In genomic region chr2:31874290-31874855, GRCm38 (mm10) we compare ENCODE assay signal across 28 mouse cellular contexts. TPM values are rescaled to one million over a fixed set of nuclear protein-coding genes. Genes with fewer than 3 reads are reported as not detected.
DNase-seq lines count a peak whose midpoint lies in the region; ATAC-seq and TF ChIP-seq lines count a peak whose summit lies in the region.
"Had no signal": no experiment of that assay in that cellular context is flagged by ENCODE, and none has a peak within 500 bp of the region (broad histone marks: within the 10 kb centered on the region; RNA-seq: fewer than 3 reads in every experiment).

No protein-coding gene starts in this region.

- TF ChIP-seq CTCF in stomach, postnatal 0 days (IDR thresholded peaks at IDR 0.05; ENCODE audit: low read depth): no peak

- 67% methylated on average over 26 of the region's 26 CpGs for WGBS in embryonic facial prominence, embryonic 11.5 days
- WGBS in embryonic facial prominence, embryonic 10.5 days: 78% methylated on average over 26 of the region's 26 CpGs
- WGBS in neural tube, embryonic 11.5 days: 66% methylated on average over 26 of the region's 26 CpGs
- 31% methylated on average over 26 of the region's 26 CpGs for WGBS in midbrain, embryonic 14.5 days
- WGBS in stomach, postnatal 0 days: 73% methylated on average over 26 of the region's 26 CpGs

- no peak for TF ChIP-seq EP300 in stomach, postnatal 0 days (optimal IDR thresholded peaks at IDR 0.05)

- H3K4me1 ChIP-seq in embryonic facial prominence, embryonic 11.5 days (ENCODE audit: control insufficient read depth, insufficient read depth, low read length): no peaks in the 10 kb centered on the region
- H3K4me1 ChIP-seq in embryonic facial prominence, embryonic 10.5 days: peaks cover 13% of the 10 kb centered on the region; the same call in 1 of the 2 replicates
- H3K4me1 ChIP-seq in neural tube, embryonic 11.5 days (ENCODE audit: control insufficient read depth, insufficient read depth, low read length): 0 out of 2 replicates have a peak, but pooled peaks cover 3% of the 10 kb centered on the region
- peaks cover 17% of the 10 kb centered on the region for H3K4me1 ChIP-seq in midbrain, embryonic 14.5 days (ENCODE audit: control insufficient read depth, insufficient read depth, low read length)
- no peaks in the 10 kb centered on the region for H3K4me1 ChIP-seq in stomach, postnatal 0 days (replicated peaks; ENCODE audit: control insufficient read depth, insufficient read depth)
- H3K4me1 ChIP-seq: limb, embryonic 12.5 days had no signal

- DNase-seq in embryonic facial prominence, embryonic 11.5 days (ENCODE audit: low spot score): peak; percentile 12
- no peak for DNase-seq in embryonic facial prominence, embryonic 10.5 days (ENCODE audit: low spot score)
- DNase-seq in neural tube, embryonic 11.5 days (ENCODE audit: low spot score): peak; percentile 26
- no peak for DNase-seq in neural tube, embryonic 10.5 days (ENCODE audit: extremely low spot score, low spot score)
- peak; percentile 73 for DNase-seq in midbrain, embryonic 14.5 days
- DNase-seq in stomach, postnatal 0 days (ENCODE audit: low spot score): no peak
- no peak for DNase-seq in frontal cortex, postnatal 25 days (ENCODE audit: low spot score in 2 of 2)
- DNase-seq in spleen, adult 12 weeks (ENCODE audit: low spot score): no peak
- DNase-seq: adrenal gland, postnatal 14 days; cerebellum, adult 8-10 months; cerebellum, postnatal 36 days; embryo, embryonic 11 days; gastrocnemius, postnatal 25 days; heart, adult 2 months; kidney, adult 18-20 months; kidney, postnatal 14 days; layer of hippocampus, postnatal 36 days; liver, postnatal 0 days; lung, postnatal 14 days; right cerebral cortex, postnatal 14 days; spleen, adult 18-20 months; thymus, postnatal 14 days had no signal

- no peaks in the 10 kb centered on the region for H3K36me3 ChIP-seq in embryonic facial prominence, embryonic 11.5 days (replicated peaks; ENCODE audit: control insufficient read depth, insufficient read depth, low read depth, low read length)
- H3K36me3 ChIP-seq in embryonic facial prominence, embryonic 10.5 days (replicated peaks): no peaks in the 10 kb centered on the region
- H3K36me3 ChIP-seq in neural tube, embryonic 11.5 days (ENCODE audit: control insufficient read depth, insufficient read depth, low read length): no peaks in the 10 kb centered on the region
- H3K36me3 ChIP-seq in midbrain, embryonic 14.5 days (ENCODE audit: control insufficient read depth, insufficient read depth, low read length): no peaks in the 10 kb centered on the region
- H3K36me3 ChIP-seq in stomach, postnatal 0 days (ENCODE audit: control insufficient read depth, insufficient read depth, low read length): no peaks in the 10 kb centered on the region
- H3K36me3 ChIP-seq: forebrain, embryonic 15.5 days; limb, embryonic 12.5 days; neural tube, embryonic 12.5 days had no signal

- ATAC-seq in embryonic facial prominence, embryonic 11.5 days (replicated peaks; ENCODE audit: insufficient number of reproducible peaks, low FRiP score, low TSS enrichment, low read depth): no peak
- no peak for ATAC-seq in neural tube, embryonic 11.5 days (ENCODE audit: insufficient read depth, low FRiP score, low TSS enrichment)
- no peak for ATAC-seq in midbrain, embryonic 14.5 days (ENCODE audit: low FRiP score, low TSS enrichment)
- 0 out of 2 replicates have a peak, but pooled peaks have one; percentile 31 for ATAC-seq in stomach, postnatal 0 days (ENCODE audit: low FRiP score, low TSS enrichment)
- ATAC-seq: forebrain, embryonic 15.5 days; inflammation-experienced regulatory T-cells, adult 6 months; liver, postnatal 0 days had no signal

- no peaks in the 10 kb centered on the region for H3K27me3 ChIP-seq in embryonic facial prominence, embryonic 11.5 days (ENCODE audit: control insufficient read depth, insufficient read depth, low read length)
- H3K27me3 ChIP-seq in embryonic facial prominence, embryonic 10.5 days (replicated peaks; ENCODE audit: low read depth, poor library complexity, severe bottlenecking): peaks cover 46% of the 10 kb centered on the region
- 0 out of 2 replicates have a peak, but pooled peaks cover 2% of the 10 kb centered on the region for H3K27me3 ChIP-seq in neural tube, embryonic 11.5 days (ENCODE audit: control insufficient read depth, insufficient read depth, low read length)
- no peaks in the 10 kb centered on the region for H3K27me3 ChIP-seq in midbrain, embryonic 14.5 days (ENCODE audit: control insufficient read depth, insufficient read depth, low read length)
- H3K27me3 ChIP-seq in stomach, postnatal 0 days (ENCODE audit: control insufficient read depth, insufficient read depth, low read length): no peaks in the 10 kb centered on the region
- H3K27me3 ChIP-seq: forebrain, embryonic 15.5 days had no signal

- no peak overlapping the region for H3K4me2 ChIP-seq in embryonic facial prominence, embryonic 11.5 days (ENCODE audit: low read depth, low read length)
- no peak overlapping the region for H3K4me2 ChIP-seq in neural tube, embryonic 11.5 days (ENCODE audit: low read depth)
- peak overlapping the region; percentile 20; the same call in 1 of the 2 replicates for H3K4me2 ChIP-seq in midbrain, embryonic 14.5 days (ENCODE audit: low read length)
- no peak overlapping the region for H3K4me2 ChIP-seq in stomach, postnatal 0 days (replicated peaks; ENCODE audit: low read depth)
- H3K4me2 ChIP-seq: forebrain, embryonic 15.5 days; limb, embryonic 12.5 days; liver, embryonic 11.5 days; neural tube, embryonic 12.5 days had no signal

- H3K4me3 ChIP-seq in embryonic facial prominence, embryonic 11.5 days (ENCODE audit: low read depth, low read length): no peak overlapping the region
- H3K4me3 ChIP-seq in embryonic facial prominence, embryonic 10.5 days: no peak overlapping the region
- H3K4me3 ChIP-seq in neural tube, embryonic 11.5 days (ENCODE audit: low read depth, low read length): no peak overlapping the region
- no peak overlapping the region for H3K4me3 ChIP-seq in midbrain, embryonic 14.5 days (replicated peaks; ENCODE audit: low read depth, low read length)
- no peak overlapping the region for H3K4me3 ChIP-seq in stomach, postnatal 0 days (ENCODE audit: low read depth, low read length)
- H3K4me3 ChIP-seq: forebrain, embryonic 15.5 days; heart, adult 2 months; layer of hippocampus, adult 2 months; limb, embryonic 12.5 days; neural tube, embryonic 12.5 days had no signal

- no peak overlapping the region for H3K27ac ChIP-seq in embryonic facial prominence, embryonic 11.5 days (replicated peaks; ENCODE audit: low read depth, low read length)
- H3K27ac ChIP-seq in embryonic facial prominence, embryonic 10.5 days (replicated peaks): no peak overlapping the region
- H3K27ac ChIP-seq in neural tube, embryonic 11.5 days (ENCODE audit: low read depth, low read length): no peak overlapping the region
- peak overlapping the region; percentile 57; the same call in 1 of the 2 replicates for H3K27ac ChIP-seq in midbrain, embryonic 14.5 days (replicated peaks; ENCODE audit: low read depth, low read length)
- no peak overlapping the region for H3K27ac ChIP-seq in stomach, postnatal 0 days (replicated peaks)
- H3K27ac ChIP-seq: forebrain, embryonic 15.5 days; heart, adult 2 months; layer of hippocampus, adult 2 months; limb, embryonic 12.5 days; neural tube, embryonic 12.5 days had no signal

- no peaks in the 10 kb centered on the region for H3K9me3 ChIP-seq in embryonic facial prominence, embryonic 11.5 days (replicated peaks; ENCODE audit: control insufficient read depth, low read length)
- peaks cover 7% of the 10 kb centered on the region for H3K9me3 ChIP-seq in embryonic facial prominence, embryonic 10.5 days
- H3K9me3 ChIP-seq in neural tube, embryonic 11.5 days (ENCODE audit: control insufficient read depth, low read length): no peaks in the 10 kb centered on the region
- H3K9me3 ChIP-seq in midbrain, embryonic 14.5 days (ENCODE audit: control insufficient read depth, low read length): no peaks in the 10 kb centered on the region
- no peaks in the 10 kb centered on the region for H3K9me3 ChIP-seq in stomach, postnatal 0 days (ENCODE audit: control insufficient read depth, low read length)
- H3K9me3 ChIP-seq: forebrain, embryonic 15.5 days; limb, embryonic 12.5 days; neural tube, embryonic 12.5 days had no signal

- H3K9ac ChIP-seq in embryonic facial prominence, embryonic 11.5 days (replicated peaks; ENCODE audit: low read length): no peak overlapping the region
- H3K9ac ChIP-seq in neural tube, embryonic 11.5 days (ENCODE audit: low read length): no peak overlapping the region
- no peak overlapping the region for H3K9ac ChIP-seq in midbrain, embryonic 14.5 days (replicated peaks; ENCODE audit: low read length)
- H3K9ac ChIP-seq in stomach, postnatal 0 days (ENCODE audit: low read length): no peak overlapping the region
- H3K9ac ChIP-seq: forebrain, embryonic 15.5 days; limb, embryonic 12.5 days; liver, postnatal 0 days; neural tube, embryonic 12.5 days had no signal

RNA-seq across cellular contexts. Expression of gene Lamc3, which starts 12.7 kb away (rescaled TPM):
- polyA plus RNA-seq in embryonic facial prominence, embryonic 11.5 days (2014; fragmentation: Nextera tagmentation; extraction: Ambion mirVana): 0.84 and 1.2 TPM in 2 replicates
- 2.3 TPM in 2 replicates for polyA plus RNA-seq in embryonic facial prominence, embryonic 10.5 days (2016; fragmentation: Nextera tagmentation; extraction: Ambion mirVana)
- polyA plus RNA-seq in neural tube, embryonic 11.5 days (2014; fragmentation: Nextera tagmentation; extraction: Ambion mirVana): 6.6 and 8.1 TPM in 2 replicates
- polyA plus RNA-seq in midbrain, embryonic 14.5 days (2014; fragmentation: Nextera tagmentation; extraction: Ambion mirVana): 1.1 and 6.6 TPM in 2 replicates
- polyA plus RNA-seq in stomach, postnatal 0 days (2015; fragmentation: Nextera tagmentation; extraction: Ambion mirVana): 0.79 and 0.80 TPM in 2 replicates
- polyA plus RNA-seq: inflammation-experienced regulatory T-cells, adult 6 months had no signal

RNA-seq across cellular contexts. Expression of gene Fibcd1, which starts 28.6 kb away (rescaled TPM):
- polyA plus RNA-seq in embryonic facial prominence, embryonic 11.5 days (2014; fragmentation: Nextera tagmentation; extraction: Ambion mirVana): 0.11 and 0.14 TPM in 2 replicates
- 0.17 and 0.35 TPM in 2 replicates for polyA plus RNA-seq in embryonic facial prominence, embryonic 10.5 days (2016; fragmentation: Nextera tagmentation; extraction: Ambion mirVana)
- polyA plus RNA-seq in neural tube, embryonic 11.5 days (2014; fragmentation: Nextera tagmentation; extraction: Ambion mirVana): 0.51 and 1.2 TPM in 2 replicates
- 14.8 and 18.8 TPM in 2 replicates for polyA plus RNA-seq in midbrain, embryonic 14.5 days (2014; fragmentation: Nextera tagmentation; extraction: Ambion mirVana)
- 0.08 and 0.17 TPM in 2 replicates for polyA plus RNA-seq in stomach, postnatal 0 days (2015; fragmentation: Nextera tagmentation; extraction: Ambion mirVana)
- polyA plus RNA-seq: heart, adult 2 months; liver, postnatal 0 days had no signal

Comparison
In these comparisons a context has a peak if more than half of its experiments do, and no peak if none do; other contexts are left out.
1. DNase-seq: peak in embryonic facial prominence, embryonic 11.5 days (single experiment), neural tube, embryonic 11.5 days (single experiment) and midbrain, embryonic 14.5 days (single experiment); none in embryonic facial prominence, embryonic 10.5 days (single experiment), neural tube, embryonic 10.5 days (single experiment), stomach, postnatal 0 days (single experiment), frontal cortex, postnatal 25 days (0 of 2) and spleen, adult 12 weeks (single experiment).